Mouse (Mus musculus) CD4-positive helper T cell, adult 2 months (primary cell): ENCODE data around the gene Hsd17b2.

ENCODE experiments used
- DNase-seq: peaks from one replicate; pipeline ENCODE4 v3.0.0-alpha.2; 2012; ENCODE audit warnings: low read depth, missing footprints, low spot score

The Hsd17b2 gene

DNA sequence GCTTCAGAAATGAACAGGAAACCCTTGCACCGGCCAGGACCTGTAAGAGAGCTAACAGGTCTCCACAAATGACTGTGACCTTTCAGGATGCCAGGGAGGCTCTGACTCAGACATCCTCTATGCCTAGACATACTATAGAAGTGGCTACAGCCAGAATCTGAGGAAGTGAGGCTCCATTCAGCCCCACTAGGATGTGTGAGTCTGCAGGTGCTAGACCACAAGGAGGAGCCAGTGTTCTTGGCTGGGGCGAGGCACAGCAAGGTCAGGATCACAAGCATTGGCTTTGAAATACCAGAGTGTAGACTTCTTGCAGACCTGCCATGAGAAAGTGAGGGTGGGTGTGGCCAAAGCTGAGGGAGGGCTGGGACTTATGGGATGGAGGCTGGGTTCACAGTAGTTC is 70.9 kb downstream of the Hsd17b2 start:
- DNase-seq, result peak; percentile 65

DNA sequence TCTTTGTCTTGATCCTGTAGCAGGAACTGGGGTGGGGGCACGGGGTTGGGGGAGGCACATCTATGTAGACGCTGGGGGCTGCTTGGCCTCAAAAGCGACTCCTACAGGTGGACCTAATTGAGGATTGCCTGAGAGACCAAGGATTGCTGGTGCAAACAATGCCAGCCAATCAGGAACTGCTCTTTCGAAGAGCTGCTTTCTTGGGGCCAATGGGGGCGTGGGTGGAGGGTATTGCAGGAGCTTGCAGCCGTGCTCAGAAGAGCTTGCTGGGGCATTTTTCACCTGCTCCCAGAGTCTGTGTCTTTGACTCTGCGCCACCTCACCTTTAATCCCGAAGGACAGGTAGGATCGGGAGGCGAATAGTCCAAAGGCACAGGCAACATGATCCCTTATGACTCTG is 73.9 kb downstream of the Hsd17b2 start:
- DNase-seq, result no peak

DNA sequence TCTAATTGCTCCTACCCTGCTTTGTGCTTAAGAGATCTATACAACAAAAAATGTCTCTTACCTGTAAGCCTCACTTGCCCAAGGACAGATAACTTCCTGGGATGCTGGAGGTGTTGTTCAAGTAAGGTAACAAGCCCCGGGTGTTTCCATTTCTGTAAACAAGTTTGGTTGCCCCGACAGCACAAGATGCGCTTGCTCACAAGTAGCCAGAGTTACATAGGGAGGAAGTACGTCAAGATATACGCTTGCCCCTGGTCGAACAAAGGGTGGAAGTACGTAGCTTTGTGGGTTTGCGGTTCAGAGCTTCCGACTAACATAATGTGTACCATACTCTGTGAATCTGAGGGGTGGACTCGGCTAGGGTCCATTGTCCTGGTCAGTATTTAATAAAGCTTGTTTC is 74.4 kb downstream of the Hsd17b2 start:
- peak; percentile 60 for DNase-seq

DNA sequence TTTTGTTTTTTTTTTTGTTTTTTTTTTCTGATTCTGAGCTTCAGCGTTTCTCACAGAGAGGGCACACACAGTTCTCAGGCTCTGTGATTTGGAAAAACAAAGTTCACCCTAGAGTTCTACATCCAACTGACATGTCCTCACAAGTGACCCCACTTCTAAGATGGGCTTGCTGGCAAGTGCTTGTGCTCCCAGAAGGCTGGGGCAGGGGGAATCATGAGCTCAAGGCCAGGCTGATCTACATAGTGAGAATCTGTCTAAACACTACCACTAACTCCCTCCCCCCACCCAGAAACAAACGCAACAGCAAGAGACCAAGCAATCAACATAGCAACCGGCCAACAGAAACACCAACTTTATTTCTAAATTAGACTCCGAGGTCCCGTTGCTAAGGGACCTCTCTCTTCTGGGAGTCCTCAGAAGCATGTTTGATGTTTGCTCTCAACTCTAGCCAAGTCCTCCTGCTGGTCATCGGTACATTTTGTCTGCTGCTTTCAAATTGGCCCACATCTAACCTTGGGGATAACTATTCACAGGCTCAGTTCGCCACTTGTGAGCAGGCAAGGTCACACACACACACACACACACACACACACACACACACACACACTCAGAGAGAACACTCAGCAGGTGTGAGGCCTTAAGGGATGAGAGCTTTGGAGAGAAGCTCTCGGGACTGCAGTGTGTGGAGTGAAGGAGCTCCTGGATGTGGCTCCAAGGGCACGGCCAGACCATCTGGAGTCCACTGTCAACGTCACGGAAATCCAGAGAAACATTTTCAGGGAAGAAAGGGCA is 77.0 kb downstream of the Hsd17b2 start:
- no peak for DNase-seq

DNA sequence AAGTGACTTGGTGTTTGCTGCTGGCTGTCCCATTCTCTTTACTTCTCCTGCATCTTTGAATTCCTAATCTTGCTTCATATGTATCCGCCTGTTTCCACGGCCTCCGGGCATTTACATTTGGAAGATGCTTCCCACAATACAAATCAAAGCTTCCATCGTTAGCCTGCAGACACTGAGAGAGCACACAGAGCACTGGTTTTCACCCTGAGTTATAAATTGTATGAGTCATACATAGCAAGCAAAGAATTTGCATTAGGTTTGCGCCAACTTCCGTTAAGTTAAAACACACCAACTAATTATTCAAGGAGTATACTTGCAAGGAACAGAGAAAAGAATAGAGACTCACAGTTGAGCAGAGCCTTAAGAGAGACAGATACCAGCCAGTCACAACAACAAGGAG is 77.6 kb downstream of the Hsd17b2 start:
- DNase-seq, result no peak

DNA sequence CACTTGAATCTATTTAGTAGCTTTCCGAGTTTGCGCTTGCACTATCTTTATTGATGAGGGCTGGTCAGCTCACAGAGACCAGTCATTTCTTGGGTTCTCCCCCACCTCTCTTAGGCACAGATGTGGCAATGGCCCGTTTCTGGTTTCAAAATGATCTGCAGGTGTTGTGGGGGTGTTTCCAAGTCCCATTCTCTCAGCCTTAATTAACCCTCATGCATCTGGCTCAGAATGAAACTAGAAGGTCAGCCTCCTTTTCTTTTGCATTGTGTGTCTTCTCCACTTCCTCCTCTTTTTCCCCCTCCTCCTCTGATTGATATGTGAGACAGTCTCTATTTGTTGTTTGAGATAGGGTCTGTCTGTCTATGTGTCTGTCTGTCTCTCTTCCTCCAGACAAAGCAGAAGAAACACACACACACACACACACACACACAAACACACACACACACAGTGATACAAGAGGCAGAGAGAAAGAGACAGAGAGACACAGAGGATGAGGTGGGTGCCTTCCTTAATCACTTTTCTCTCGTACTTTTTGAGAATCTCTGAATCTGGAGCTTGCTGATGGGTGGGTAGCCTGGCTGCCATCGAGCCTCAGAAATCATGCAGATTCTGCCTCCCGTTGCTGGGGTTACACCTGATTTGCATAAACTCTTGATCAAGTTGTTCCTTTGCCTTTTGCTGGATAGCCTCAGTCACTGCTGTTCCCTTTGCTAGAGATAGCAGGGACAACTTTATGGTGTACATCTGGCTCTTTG is 79.8 kb downstream of the Hsd17b2 start:
- DNase-seq, result peak; percentile 44

DNA sequence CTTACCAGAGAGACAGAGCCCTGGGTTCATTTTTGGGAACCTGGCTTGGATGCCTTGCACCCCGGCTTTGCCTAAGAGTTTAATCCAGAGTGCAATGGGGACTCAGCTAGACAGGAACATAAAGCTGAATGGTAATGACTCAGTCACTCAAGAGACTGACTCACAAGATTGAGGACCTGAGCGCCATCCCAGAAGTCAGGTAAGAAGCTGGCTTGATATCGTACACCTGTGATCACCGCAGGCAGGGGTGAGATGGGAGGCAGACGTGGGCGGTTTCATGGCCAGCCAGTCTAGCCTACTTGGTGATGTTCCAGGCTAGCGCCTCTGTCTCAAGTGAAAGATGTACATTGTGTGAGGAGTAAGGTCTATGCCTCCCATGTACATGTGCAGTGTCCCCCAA is 81.3 kb downstream of the Hsd17b2 start:
- DNase-seq, result no peak

DNA sequence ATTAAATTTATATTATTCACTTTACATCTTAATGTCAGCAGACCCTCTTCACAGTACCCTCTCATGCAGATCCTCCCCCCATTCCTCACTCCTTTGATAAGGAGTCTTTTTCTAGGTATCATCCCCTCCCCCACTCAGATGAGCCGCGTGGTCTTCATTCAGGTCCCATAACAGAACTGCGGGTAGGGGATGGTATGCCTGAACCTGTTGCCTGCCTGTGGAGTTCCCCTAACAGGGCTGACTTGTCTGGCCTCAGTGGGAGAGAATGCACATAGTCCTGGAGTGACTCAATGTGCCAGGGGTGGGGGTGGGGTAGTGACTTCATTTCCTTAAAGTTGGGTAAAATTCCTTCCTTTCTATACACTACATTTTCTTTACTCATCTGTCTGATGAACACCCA is 84.7 kb downstream of the Hsd17b2 start:
- no peak for DNase-seq

DNA sequence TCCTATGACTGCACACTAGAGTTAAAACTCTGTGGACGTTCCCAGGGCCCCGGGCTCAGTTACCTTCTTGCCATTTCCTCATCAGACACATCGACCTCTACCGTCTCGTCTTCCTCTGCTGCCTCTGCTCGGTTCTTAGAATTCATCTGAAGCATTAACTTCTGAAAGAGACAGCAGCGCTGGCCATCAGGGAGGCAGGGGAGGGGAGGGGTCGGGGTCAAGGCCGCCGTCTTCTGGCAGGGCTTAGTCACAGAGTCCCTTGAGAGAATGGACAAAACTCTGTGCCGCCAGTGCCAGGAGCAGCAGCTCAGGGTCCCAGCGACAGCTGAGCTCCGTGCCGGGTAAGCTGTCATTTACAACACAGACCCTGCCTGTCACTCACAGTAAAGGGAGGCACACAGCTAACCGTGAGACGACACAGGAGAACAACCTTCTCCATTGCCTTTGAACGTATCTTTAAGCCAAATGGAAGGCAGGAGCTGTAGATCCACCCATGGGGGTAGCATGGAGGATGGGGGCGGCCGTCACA is 91.0 kb downstream of the Hsd17b2 start:
- no peak for DNase-seq

DNA sequence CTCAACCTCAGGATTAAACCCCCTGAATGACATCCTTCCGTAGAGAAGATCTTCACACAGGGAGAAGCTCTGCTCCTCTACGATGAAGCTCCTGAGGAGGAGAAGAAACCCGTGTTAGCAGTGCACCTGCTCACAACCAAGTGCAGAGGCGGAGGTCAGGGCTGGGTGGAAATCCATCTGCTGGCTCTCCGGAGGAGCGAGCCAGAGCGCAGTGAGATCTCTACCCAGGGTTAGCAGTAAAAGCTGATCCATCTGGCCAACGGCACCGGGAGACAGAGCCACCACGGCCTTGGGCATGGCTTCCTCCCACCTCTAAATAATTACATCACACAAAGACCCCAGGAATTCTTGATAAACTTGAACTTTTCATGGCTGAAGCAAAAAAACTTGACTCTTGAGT is 92.9 kb downstream of the Hsd17b2 start:
- no peak for DNase-seq

DNA sequence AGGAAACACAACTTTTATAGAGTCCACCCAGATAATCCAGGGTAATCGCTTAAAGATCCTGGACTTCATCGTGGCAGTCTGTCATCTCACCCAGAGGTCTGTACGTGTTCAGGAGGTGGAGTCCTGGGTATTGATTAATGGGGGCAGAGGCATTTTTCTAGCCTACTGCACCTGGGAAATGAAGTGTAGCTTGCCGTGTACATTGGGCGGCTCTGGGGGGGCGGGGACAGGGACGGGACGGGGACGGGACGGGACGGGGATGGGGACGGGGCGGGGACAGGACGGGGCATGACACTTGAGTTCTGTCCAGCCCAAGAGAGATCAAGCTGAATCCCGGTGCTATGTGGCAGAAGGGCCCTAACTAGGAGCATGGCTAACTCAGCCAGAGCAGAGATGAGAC is 94.8 kb downstream of the Hsd17b2 start:
- no peak for DNase-seq

DNA sequence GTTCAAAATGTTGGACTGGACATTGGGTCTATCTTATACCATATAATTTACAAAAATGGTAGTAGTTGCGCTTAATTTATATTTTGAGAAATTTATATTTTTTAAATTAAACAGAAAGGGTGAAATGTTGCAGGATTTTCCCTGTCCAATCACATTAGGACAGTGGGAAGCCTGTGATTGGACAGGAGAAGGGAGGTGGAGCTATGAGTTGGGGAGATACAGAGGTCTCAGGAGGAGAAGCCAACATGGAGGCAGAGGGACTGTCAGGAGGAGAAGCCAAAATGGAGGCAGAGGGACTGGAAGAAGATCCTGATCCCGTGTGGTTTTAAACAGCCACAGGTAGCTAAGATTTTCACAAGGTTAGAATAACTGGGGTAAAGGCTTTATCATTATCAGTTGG is 96.4 kb downstream of the Hsd17b2 start:
- no peak for DNase-seq

DNA sequence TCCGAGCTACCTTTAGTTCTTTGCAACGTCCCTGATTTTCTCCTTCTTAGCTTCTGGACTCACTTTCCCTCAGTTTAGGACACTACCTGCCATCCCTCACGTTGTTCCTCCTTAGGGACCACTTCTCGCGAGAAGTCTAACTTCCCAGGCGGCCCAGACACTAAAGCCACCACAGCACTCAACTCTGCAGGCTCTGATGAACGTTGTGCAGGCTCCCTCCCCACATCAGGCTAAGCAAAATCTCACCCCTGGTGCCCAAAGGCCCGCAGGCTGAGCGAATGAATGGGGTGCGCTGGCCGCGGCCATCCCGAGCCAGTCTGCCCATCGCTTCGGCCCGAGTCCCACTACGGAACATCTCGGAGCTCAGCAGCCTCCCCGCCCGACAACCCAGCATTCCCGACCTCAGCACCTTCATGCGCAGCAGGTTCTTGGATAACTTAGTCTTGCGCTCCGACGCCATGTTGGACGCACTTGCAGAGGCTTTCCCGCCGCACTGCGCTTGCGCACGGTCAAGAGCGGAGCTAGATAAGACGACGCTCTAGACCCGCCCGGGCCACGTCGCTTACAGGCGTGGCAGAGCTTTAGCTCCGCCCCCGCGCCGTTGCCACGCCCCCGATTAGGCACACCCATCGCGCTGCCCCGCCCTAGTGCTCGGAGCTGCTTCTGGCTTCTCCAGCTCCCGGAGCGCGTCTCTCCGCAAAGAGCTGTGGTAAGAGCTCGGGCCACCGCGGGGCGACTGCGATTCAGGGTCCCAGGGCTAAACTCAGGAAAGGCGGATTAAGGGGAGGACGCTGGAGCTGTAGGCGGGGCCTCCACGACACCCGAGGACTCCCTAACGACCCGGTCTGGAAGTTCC is 100.0 kb downstream of the Hsd17b2 start, which contains the start of gene Mphosph6:
Gene Mphosph6 (minus strand): TSS at position 501 of the 856 bp plus-strand sequence.
- DNase-seq, result peak; percentile 98

DNA sequence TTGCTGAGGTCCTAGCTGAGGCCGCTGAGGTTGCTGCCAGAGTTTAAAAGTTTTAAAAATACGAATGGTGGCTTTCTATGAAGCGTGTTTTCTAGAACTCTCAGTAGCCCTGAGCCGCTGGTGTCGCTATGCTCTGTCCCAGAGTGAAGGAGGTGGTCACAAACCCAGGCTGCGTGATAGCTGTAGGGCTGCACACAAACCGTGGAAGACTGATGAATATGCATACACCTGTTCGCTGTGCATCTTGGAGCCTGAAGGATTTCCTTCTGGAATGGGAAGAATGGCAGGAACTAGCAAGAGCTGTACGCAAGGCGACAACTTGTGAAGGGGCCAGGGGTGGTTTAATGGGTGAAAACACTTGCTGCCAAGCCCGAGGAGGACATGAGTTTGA is 100.6 kb downstream of the Hsd17b2 start:
- DNase-seq, result no peak

DNA sequence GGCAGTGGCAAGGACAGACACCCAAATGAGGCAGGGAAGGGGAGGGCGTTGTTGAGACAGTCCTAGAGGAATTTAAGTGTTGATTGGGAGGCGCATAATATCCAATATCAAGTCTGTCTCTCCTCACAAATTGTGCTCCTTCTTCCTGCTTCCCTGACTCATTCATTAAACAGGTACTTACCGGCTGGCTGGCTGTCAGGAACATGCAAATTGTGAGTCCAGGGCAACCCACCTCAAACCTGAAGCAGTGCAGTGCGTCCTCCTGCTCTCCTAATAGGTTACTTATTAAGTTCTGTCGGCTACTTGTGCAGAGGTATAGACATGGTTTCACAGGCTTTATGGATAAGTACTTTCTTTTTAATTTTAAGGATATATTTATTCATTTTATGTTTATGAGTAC is 103.7 kb downstream of the Hsd17b2 start:
- DNase-seq, result no peak
